ENCODE assay signal across 10 mouse cellular contexts in the genomic region with DNA sequence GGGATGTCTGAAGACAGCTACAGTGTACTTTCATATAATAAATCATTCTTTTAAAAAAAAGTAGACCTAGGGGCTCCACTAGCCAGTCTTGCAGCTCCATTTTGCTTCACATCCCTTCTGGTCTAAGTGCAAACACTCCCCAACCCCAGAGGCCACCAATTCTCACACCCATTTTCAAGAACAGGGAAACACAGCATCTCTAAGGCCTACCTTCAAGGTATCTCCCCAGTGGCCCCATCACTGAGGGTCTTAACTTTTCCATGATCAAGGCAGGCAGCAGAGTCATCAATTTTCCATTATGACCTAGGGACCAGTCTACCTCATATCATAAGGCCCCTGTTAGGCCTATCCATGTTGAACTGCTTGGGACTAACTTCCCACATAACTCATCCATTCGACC. TPM values are rescaled to one million over a fixed set of nuclear protein-coding genes. Genes with fewer than 3 reads are reported as not detected.
DNase-seq lines count a peak whose midpoint lies in the region; ATAC-seq and TF ChIP-seq lines count a peak whose summit lies in the region.
"Had no signal": no experiment of that assay in that cellular context is flagged by ENCODE, and none has a peak within 500 bp of the region (broad histone marks: within the 10 kb centered on the region; RNA-seq: fewer than 3 reads in every experiment).

No protein-coding gene starts in this region.

- H3K9me3 ChIP-seq in lung, embryonic 14.5 days (ENCODE audit: low read depth, low read length), result no peaks in the 10 kb centered on the region
- no peaks in the 10 kb centered on the region for H3K9me3 ChIP-seq in hindbrain, embryonic 15.5 days

- H3K27ac ChIP-seq in lung, embryonic 14.5 days (ENCODE audit: low read depth), result peak overlapping the region; percentile 36
- H3K27ac ChIP-seq in bone marrow macrophage, adult 2 months (ENCODE audit: insufficient read depth, low read depth, low read length), result peak overlapping the region; percentile 34
- no peak overlapping the region for H3K27ac ChIP-seq in hindbrain, embryonic 15.5 days (replicated peaks)

- no peak for ATAC-seq in lung, embryonic 14.5 days (ENCODE audit: insufficient read depth)
- ATAC-seq in hindbrain, embryonic 15.5 days (ENCODE audit: low FRiP score, low read depth), result no peak
- ATAC-seq: activated CD4-positive, CD25-positive, alpha-beta regulatory T cell, adult 4 months had no signal

- H3K79me2 ChIP-seq in myocyte (ENCODE audit: control insufficient read depth, insufficient read depth), result peaks cover 24% of the 10 kb centered on the region

- TF ChIP-seq POLR2A in bone marrow macrophage, adult 2 months (IDR thresholded peaks at IDR 0.05; ENCODE audit: borderline replicate concordance, low read depth, low read length), result no peak
- TF ChIP-seq POLR2A in myocyte (IDR thresholded peaks at IDR 0.05; ENCODE audit: insufficient read length, low read depth), result no peak

- peaks cover 5% of the 10 kb centered on the region; the same call in 1 of the 2 replicates for H3K4me1 ChIP-seq in lung, embryonic 14.5 days (ENCODE audit: insufficient read depth)
- peaks cover 14% of the 10 kb centered on the region for H3K4me1 ChIP-seq in bone marrow macrophage, adult 2 months (ENCODE audit: control insufficient read depth, insufficient read depth, low read length)
- peaks cover 24% of the 10 kb centered on the region for H3K4me1 ChIP-seq in hindbrain, embryonic 15.5 days (replicated peaks)

- TF ChIP-seq CTCF in lung, embryonic 14.5 days (IDR thresholded peaks at IDR 0.05; ENCODE audit: low read depth), result no peak
- no peak for TF ChIP-seq CTCF in bone marrow macrophage, adult 2 months (IDR thresholded peaks at IDR 0.05; ENCODE audit: low read depth, low read length)

- WGBS in lung, embryonic 14.5 days, result 21% methylated on average over 1 of the region's 1 CpGs
- 46% methylated on average over 1 of the region's 1 CpGs for WGBS in hindbrain, embryonic 15.5 days

- H3ac ChIP-seq in myocyte (ENCODE audit: control insufficient read depth, insufficient read length), result no peak overlapping the region

- no peaks in the 10 kb centered on the region for H3K27me3 ChIP-seq in lung, embryonic 14.5 days (ENCODE audit: insufficient read depth, low read length)
- no peaks in the 10 kb centered on the region for H3K27me3 ChIP-seq in hindbrain, embryonic 15.5 days
- no peaks in the 10 kb centered on the region for H3K27me3 ChIP-seq in myocyte (ENCODE audit: control insufficient read depth, insufficient read depth, insufficient read length)

- H3K9ac ChIP-seq in lung, embryonic 14.5 days, result peak overlapping the region; percentile 96
- no peak overlapping the region for H3K9ac ChIP-seq in hindbrain, embryonic 15.5 days

- H3K4me3 ChIP-seq in lung, embryonic 14.5 days (ENCODE audit: low read depth, low read length), result peak overlapping the region; percentile 85
- peak overlapping the region; percentile 95 for H3K4me3 ChIP-seq in bone marrow macrophage, adult 2 months (ENCODE audit: insufficient read depth, low read length)
- no peak overlapping the region for H3K4me3 ChIP-seq in hindbrain, embryonic 15.5 days
- H3K4me3 ChIP-seq in myocyte, result peak overlapping the region; percentile 71

- no peak for DNase-seq in lung, embryonic 14.5 days
- DNase-seq in lung, postnatal 10 days, result no peak
- no peak for DNase-seq in right cerebral cortex, adult 2 months (ENCODE audit: low spot score in 2 of 2)
- DNase-seq in right cerebral cortex, postnatal 10 days (ENCODE audit: low spot score in 2 of 2), result no peak
- DNase-seq: embryo, embryonic 11 days; lung, postnatal 4 days had no signal

- H3K36me3 ChIP-seq in lung, embryonic 14.5 days (ENCODE audit: insufficient read depth), result peaks cover 24% of the 10 kb centered on the region
- H3K36me3 ChIP-seq in hindbrain, embryonic 15.5 days, result peaks cover 4% of the 10 kb centered on the region; the same call in 1 of the 2 replicates
- H3K36me3 ChIP-seq in myocyte (ENCODE audit: control insufficient read depth, insufficient read depth), result peaks cover 4% of the 10 kb centered on the region

- peak overlapping the region; percentile 77 for H3K4me2 ChIP-seq in lung, embryonic 14.5 days
- peak overlapping the region; percentile 95 for H3K4me2 ChIP-seq in hindbrain, embryonic 15.5 days
- peak overlapping the region; percentile 87 for H3K4me2 ChIP-seq in myocyte (ENCODE audit: low read depth)

TF ChIP-seq in myocyte, 11 proteins besides CTCF, POLR2A, EP300 and RAD21:
- no peak for TF ChIP-seq USF1 (IDR thresholded peaks at IDR 0.05; ENCODE audit: low read depth)
- TF ChIP-seq SRF (IDR thresholded peaks at IDR 0.05; ENCODE audit: control insufficient read depth, insufficient read length, low read depth), result no peak
- no peak for TF ChIP-seq POLR2AphosphoS2 (IDR thresholded peaks at IDR 0.05; ENCODE audit: insufficient read length, low read depth)
- no peak for TF ChIP-seq E2F4 (IDR thresholded peaks at IDR 0.05; ENCODE audit: insufficient read depth)
- no peak for TF ChIP-seq TCF3 (IDR thresholded peaks at IDR 0.05; ENCODE audit: insufficient read length, low read depth)
- TF ChIP-seq MAX (IDR thresholded peaks at IDR 0.05; ENCODE audit: low read depth), result no peak
- no peak for TF ChIP-seq CEBPB (IDR thresholded peaks at IDR 0.05; ENCODE audit: insufficient read depth, poor library complexity, severe bottlenecking)
- no peak for TF ChIP-seq MYOG (IDR thresholded peaks at IDR 0.05; ENCODE audit: control insufficient read depth in 1 of 3, insufficient read depth in 1 of 3, insufficient read length in 2 of 3, low read depth in 2 of 3)

RNA-seq across cellular contexts. Expression of gene Rcc1, which starts 2.0 kb away (rescaled TPM):
- 67.5 and 77.0 TPM in 2 replicates for polyA plus RNA-seq in lung, embryonic 14.5 days (2014; fragmentation: Nextera tagmentation; extraction: Ambion mirVana)
- polyA plus RNA-seq in bone marrow macrophage, adult 2 months (2012; ENCODE audit: insufficient read depth, insufficient read length, missing spikeins), result 19.5 and 19.8 TPM in 2 replicates
- 35.4 and 40.3 TPM in 2 replicates for polyA plus RNA-seq in hindbrain, embryonic 15.5 days (2015; fragmentation: Nextera tagmentation; extraction: Ambion mirVana)
- 33.2 TPM for polyA plus RNA-seq in myocyte (2012; fragmentation: generic; extraction: Trizol)

RNA-seq across cellular contexts. Expression of gene Trnau1ap, which starts 22.1 kb away (rescaled TPM):
- polyA plus RNA-seq in lung, embryonic 14.5 days (2014; fragmentation: Nextera tagmentation; extraction: Ambion mirVana), result 69.9 and 71.8 TPM in 2 replicates
- polyA plus RNA-seq in bone marrow macrophage, adult 2 months (2012; ENCODE audit: insufficient read depth, insufficient read length, missing spikeins), result 21.2 and 26.1 TPM in 2 replicates
- polyA plus RNA-seq in hindbrain, embryonic 15.5 days (2015; fragmentation: Nextera tagmentation; extraction: Ambion mirVana), result 71.9 and 80.2 TPM in 2 replicates
- 51.6 TPM for polyA plus RNA-seq in myocyte (2012; fragmentation: generic; extraction: Trizol)

RNA-seq across cellular contexts. Expression of gene Rab42, which starts 48.2 kb away (rescaled TPM):
- polyA plus RNA-seq in lung, embryonic 14.5 days (2014; fragmentation: Nextera tagmentation; extraction: Ambion mirVana), result 1.2 and 1.9 TPM in 2 replicates
- polyA plus RNA-seq in bone marrow macrophage, adult 2 months (2012; ENCODE audit: insufficient read depth, insufficient read length, missing spikeins), result 1.5 TPM in 1 of 2 replicates, not detected in the other
- 3.1 and 3.4 TPM in 2 replicates for polyA plus RNA-seq in hindbrain, embryonic 15.5 days (2015; fragmentation: Nextera tagmentation; extraction: Ambion mirVana)
- 0.30 TPM for polyA plus RNA-seq in myocyte (2012; fragmentation: generic; extraction: Trizol)
- polyA plus RNA-seq: activated CD4-positive, CD25-positive, alpha-beta regulatory T cell, adult 4 months had no signal
